Mouse (Mus musculus): ENCODE measurements at regions not wholly inside any gene's neighbourhood (a gene's known extent, or its start where the extent isn't known, plus 50 kb on each side); places are given as distances from the start of the nearest gene placed in this dataset.

DNA sequence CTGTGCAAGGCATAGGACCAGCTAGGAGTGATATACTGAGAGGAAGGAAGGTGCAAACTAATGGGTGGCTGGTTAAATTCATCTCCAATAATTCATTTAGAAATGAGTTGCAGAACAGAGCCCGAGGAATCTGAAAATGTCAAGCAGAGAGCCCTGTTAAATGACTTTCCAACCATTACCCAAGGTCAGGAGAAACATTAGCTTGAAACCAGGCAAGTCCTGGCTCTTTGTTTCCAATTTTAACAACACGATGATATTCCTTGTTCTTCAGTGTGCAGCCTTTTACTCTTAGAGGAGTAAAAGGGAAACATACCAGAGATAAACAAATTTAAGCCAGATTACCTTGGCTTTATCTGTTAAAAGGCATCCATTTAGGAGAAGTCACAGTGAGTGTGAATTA, 2318.4 kb downstream of the Poteg start:
- Histone ChIP-seq H3K4me3 (ENCODE audit: low read depth, low read length) (no peak overlapping the region), H3K4me1 (ENCODE audit: control insufficient read depth, insufficient read depth, low read length) (no peaks in the 10 kb centered on the region), H3K36me3 (ENCODE audit: control insufficient read depth, insufficient read depth, low read length) (no peaks in the 10 kb centered on the region), H3K27ac (replicated peaks; ENCODE audit: low read depth, low read length) (no peak overlapping the region), H3K9ac (ENCODE audit: low read length) (no peak overlapping the region), H3K9me3 (ENCODE audit: control insufficient read depth, low read length) (no peaks in the 10 kb centered on the region), H3K4me2 (ENCODE audit: low read depth, severe bottlenecking) (no peak overlapping the region), H3K27me3 (ENCODE audit: control insufficient read depth, insufficient read depth, low read length) (no peaks in the 10 kb centered on the region)
- WGBS, result 66% methylated on average over 2 of the region's 2 CpGs
- DNase-seq (ENCODE audit: low spot score) (no peak), ATAC-seq (ENCODE audit: insufficient number of reproducible peaks, low FRiP score, low TSS enrichment, low read depth) (no peak)

DNA sequence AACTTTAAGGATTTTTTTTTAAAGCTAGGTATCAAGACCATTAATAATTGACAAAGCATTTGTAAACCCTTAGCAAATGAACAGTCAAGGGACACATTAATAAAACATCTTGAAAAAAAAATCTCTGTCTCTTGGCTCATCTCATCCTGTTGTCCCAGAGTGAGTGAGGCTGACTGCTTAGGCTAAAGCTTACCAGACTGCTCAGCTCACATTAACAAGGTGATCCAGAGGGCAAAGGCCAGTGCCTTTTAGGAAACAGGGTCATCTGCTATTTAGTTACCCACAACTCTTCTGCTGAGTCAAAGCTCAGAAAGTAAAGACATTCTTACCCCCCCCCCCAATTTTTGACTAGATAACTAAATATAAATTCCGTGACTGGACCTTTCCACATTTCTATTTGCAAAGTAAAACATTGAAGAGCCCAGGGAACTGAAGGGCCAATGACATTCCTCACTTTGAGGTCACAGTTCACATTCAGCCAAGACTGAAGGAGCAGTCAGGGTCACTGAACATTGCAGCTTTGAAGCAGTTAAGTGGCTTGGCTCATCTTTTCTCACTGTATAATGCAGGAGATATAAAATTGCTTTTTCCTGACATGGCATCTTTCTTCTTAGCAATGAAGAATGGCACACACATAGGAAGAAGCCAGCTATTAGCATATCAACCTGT, 2318.9 kb downstream of the Poteg start:
- no peak for ATAC-seq (ENCODE audit: insufficient number of reproducible peaks, low FRiP score, low TSS enrichment, low read depth)
- Histone ChIP-seq H3K4me2 (ENCODE audit: low read depth, severe bottlenecking) (no peak overlapping the region), H3K27ac (replicated peaks; ENCODE audit: low read depth, low read length) (no peak overlapping the region), H3K4me1 (ENCODE audit: control insufficient read depth, insufficient read depth, low read length) (no peaks in the 10 kb centered on the region), H3K27me3 (ENCODE audit: control insufficient read depth, insufficient read depth, low read length) (no peaks in the 10 kb centered on the region), H3K9ac (ENCODE audit: low read length) (no peak overlapping the region), H3K36me3 (ENCODE audit: control insufficient read depth, insufficient read depth, low read length) (no peaks in the 10 kb centered on the region), H3K9me3 (ENCODE audit: control insufficient read depth, low read length) (no peaks in the 10 kb centered on the region), H3K4me3 (ENCODE audit: low read depth, low read length) (no peak overlapping the region)
- 63% methylated on average over 1 of the region's 1 CpGs for WGBS
- no peak for DNase-seq (ENCODE audit: low spot score)

DNA sequence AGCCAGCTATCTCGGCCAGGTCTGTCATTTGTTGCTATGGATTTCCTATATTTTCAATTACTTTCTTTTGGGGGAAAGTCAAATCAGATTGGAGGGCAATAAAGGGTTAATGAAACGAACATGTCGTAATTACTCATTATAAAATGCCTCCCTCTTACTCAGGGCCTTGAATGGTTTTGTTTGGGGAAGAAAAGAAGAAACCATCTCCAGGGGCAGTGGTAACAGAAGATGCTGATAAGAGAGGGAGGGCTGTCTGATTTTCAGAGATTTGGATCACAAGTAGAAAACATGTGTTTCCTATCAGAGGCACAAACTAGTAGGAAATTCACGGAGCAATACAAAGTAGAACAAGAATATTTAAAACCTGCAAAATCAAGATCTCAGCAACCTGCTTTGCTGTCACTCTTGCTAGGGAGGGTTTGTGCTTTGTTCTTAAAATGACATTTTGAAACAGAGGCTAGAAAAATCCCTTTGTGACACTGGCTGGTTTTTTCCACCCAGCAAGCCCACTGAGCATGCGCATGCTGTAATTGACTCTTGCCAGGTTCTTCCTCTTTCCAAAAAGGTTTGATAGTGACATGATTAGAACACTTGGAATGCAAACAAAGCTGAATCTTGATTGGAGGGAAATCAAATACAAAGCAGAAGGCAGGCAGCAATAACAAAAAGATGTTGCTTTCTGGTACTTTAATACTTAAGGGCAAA, 2329.8 kb downstream of the Poteg start:
- no peaks in the 10 kb centered on the region for H3K9me3 ChIP-seq (ENCODE audit: control insufficient read depth, low read length)
- no peak for DNase-seq (ENCODE audit: low spot score)
- H3K4me1 ChIP-seq (ENCODE audit: control insufficient read depth, insufficient read depth, low read length), result no peaks in the 10 kb centered on the region
- no peaks in the 10 kb centered on the region for H3K27me3 ChIP-seq (ENCODE audit: control insufficient read depth, insufficient read depth, low read length)
- no peak for ATAC-seq (ENCODE audit: insufficient number of reproducible peaks, low FRiP score, low TSS enrichment, low read depth)
- WGBS, result 66% methylated on average over 5 of the region's 5 CpGs
- no peaks in the 10 kb centered on the region for H3K36me3 ChIP-seq (ENCODE audit: control insufficient read depth, insufficient read depth, low read length)
- no peak overlapping the region for H3K27ac ChIP-seq (replicated peaks; ENCODE audit: low read depth, low read length)
- H3K4me2 ChIP-seq (ENCODE audit: low read depth, severe bottlenecking), result no peak overlapping the region
- H3K9ac ChIP-seq (ENCODE audit: low read length), result no peak overlapping the region
- no peak overlapping the region for H3K4me3 ChIP-seq (ENCODE audit: low read depth, low read length)

DNA sequence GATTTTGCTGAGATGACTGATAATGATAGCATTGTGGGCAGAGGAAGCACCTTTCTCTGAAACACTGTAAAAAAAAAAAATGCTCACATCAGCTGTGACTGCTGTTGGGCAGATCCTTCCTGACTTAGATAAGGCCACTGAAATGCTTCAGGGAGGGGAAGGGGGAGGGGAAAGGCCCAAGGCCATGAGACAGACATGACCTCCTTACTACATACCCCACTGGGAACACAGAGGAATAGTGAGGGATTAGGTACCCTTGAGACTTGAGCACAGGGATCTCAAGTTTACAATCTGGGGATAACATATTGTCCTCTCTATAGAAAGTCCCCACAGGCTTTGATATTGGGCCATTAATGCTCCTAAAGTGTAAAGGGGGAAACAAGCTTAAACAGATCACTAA, 2341.7 kb downstream of the Poteg start:
- H3K9ac ChIP-seq (ENCODE audit: low read length), result no peak overlapping the region
- H3K27me3 ChIP-seq (ENCODE audit: control insufficient read depth, insufficient read depth, low read length), result no peaks in the 10 kb centered on the region
- no peak overlapping the region for H3K4me2 ChIP-seq (ENCODE audit: low read depth, severe bottlenecking)
- H3K4me1 ChIP-seq (ENCODE audit: control insufficient read depth, insufficient read depth, low read length), result no peaks in the 10 kb centered on the region
- no peak for ATAC-seq (ENCODE audit: insufficient number of reproducible peaks, low FRiP score, low TSS enrichment, low read depth)
- H3K9me3 ChIP-seq (ENCODE audit: control insufficient read depth, low read length), result no peaks in the 10 kb centered on the region
- no peak for DNase-seq (ENCODE audit: low spot score)
- no peaks in the 10 kb centered on the region for H3K36me3 ChIP-seq (ENCODE audit: control insufficient read depth, insufficient read depth, low read length)
- no peak overlapping the region for H3K4me3 ChIP-seq (ENCODE audit: low read depth, low read length)
- no peak overlapping the region for H3K27ac ChIP-seq (replicated peaks; ENCODE audit: low read depth, low read length)

DNA sequence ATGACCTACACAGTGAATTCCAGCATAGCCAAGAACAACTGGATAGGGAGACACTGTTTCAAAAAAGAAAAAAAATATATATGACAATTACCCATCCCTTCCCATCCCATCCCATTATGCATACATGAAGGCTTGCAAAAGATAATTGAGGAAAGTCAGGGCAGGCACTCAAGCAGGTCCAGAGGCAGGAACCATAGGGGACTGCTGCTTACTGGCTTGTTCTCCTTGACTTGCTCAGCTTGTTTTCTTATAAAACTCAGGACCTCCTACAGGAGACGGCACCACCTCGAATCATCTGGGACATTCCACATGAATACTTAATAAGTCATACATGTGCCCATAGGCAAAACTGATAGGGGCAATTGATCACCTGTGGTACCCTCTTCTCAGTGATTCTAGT, 2342.6 kb downstream of the Poteg start:
- Histone ChIP-seq H3K36me3 (ENCODE audit: control insufficient read depth, insufficient read depth, low read length) (no peaks in the 10 kb centered on the region), H3K4me2 (ENCODE audit: low read depth, severe bottlenecking) (no peak overlapping the region), H3K9ac (ENCODE audit: low read length) (no peak overlapping the region), H3K4me3 (ENCODE audit: low read depth, low read length) (no peak overlapping the region), H3K4me1 (ENCODE audit: control insufficient read depth, insufficient read depth, low read length) (no peaks in the 10 kb centered on the region), H3K27ac (replicated peaks; ENCODE audit: low read depth, low read length) (no peak overlapping the region), H3K9me3 (ENCODE audit: control insufficient read depth, low read length) (no peaks in the 10 kb centered on the region), H3K27me3 (ENCODE audit: control insufficient read depth, insufficient read depth, low read length) (no peaks in the 10 kb centered on the region)
- DNase-seq (ENCODE audit: low spot score) (peak; percentile 23), ATAC-seq (ENCODE audit: insufficient number of reproducible peaks, low FRiP score, low TSS enrichment, low read depth) (no peak)
- 92% methylated on average over 2 of the region's 2 CpGs for WGBS

DNA sequence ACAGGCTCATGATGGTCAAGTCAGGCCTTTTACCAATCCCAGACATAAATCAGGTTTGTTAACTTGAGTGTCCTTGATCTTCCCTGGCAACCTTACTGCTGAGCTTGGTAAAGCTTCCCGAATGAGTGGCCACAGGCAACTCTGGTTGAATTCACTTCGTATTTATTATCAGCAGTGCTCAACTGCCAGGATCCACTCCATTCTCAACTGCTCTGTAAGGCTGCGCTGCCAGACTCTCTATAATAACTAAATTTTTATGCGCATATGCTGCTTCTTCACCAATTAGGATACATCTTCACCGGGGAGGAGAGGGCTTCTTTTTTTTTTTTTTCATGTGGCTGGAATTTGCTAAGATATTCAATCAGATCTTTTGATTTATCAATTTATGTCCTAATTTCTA, 2359.8 kb downstream of the Poteg start:
- 86% methylated on average over 5 of the region's 5 CpGs for WGBS
- Histone ChIP-seq H3K36me3 (ENCODE audit: control insufficient read depth, insufficient read depth, low read length) (no peaks in the 10 kb centered on the region), H3K27ac (replicated peaks; ENCODE audit: low read depth, low read length) (no peak overlapping the region), H3K9me3 (ENCODE audit: control insufficient read depth, low read length) (no peaks in the 10 kb centered on the region), H3K4me1 (ENCODE audit: control insufficient read depth, insufficient read depth, low read length) (no peaks in the 10 kb centered on the region), H3K27me3 (ENCODE audit: control insufficient read depth, insufficient read depth, low read length) (no peaks in the 10 kb centered on the region), H3K4me3 (ENCODE audit: low read depth, low read length) (no peak overlapping the region), H3K4me2 (ENCODE audit: low read depth, severe bottlenecking) (no peak overlapping the region), H3K9ac (ENCODE audit: low read length) (no peak overlapping the region)
- ATAC-seq (ENCODE audit: insufficient number of reproducible peaks, low FRiP score, low TSS enrichment, low read depth) (no peak), DNase-seq (ENCODE audit: low spot score) (no peak)

DNA sequence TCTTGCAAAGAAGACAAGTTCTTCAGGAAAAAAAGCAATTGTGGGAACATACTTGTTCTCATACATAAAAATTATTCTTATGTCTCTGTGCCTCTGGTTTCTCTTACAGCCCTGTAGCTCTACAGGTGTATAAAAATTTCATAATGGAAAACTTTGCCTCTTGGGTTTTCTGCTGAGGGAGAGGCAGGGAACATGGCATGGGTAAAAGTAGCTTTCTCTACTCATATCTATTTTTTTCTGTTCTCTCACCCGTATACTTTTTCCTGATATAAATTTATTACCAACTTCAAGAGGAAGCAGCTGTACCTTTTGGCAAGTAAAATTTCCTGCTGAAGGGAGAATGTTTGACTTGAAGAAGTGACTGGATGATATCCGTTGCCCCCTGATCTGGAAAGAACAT, 2388.6 kb downstream of the Poteg start:
- H3K4me1 ChIP-seq (ENCODE audit: control insufficient read depth, insufficient read depth, low read length), result no peaks in the 10 kb centered on the region
- no peak overlapping the region for H3K9ac ChIP-seq (ENCODE audit: low read length)
- H3K27me3 ChIP-seq (ENCODE audit: control insufficient read depth, insufficient read depth, low read length), result no peaks in the 10 kb centered on the region
- H3K4me3 ChIP-seq (ENCODE audit: low read depth, low read length), result no peak overlapping the region
- WGBS, result 81% methylated on average over 2 of the region's 2 CpGs
- H3K9me3 ChIP-seq (ENCODE audit: control insufficient read depth, low read length), result no peaks in the 10 kb centered on the region
- no peak overlapping the region for H3K4me2 ChIP-seq (ENCODE audit: low read depth, severe bottlenecking)
- no peaks in the 10 kb centered on the region for H3K36me3 ChIP-seq (ENCODE audit: control insufficient read depth, insufficient read depth, low read length)
- no peak for ATAC-seq (ENCODE audit: insufficient number of reproducible peaks, low FRiP score, low TSS enrichment, low read depth)
- H3K27ac ChIP-seq (replicated peaks; ENCODE audit: low read depth, low read length), result no peak overlapping the region
- no peak for DNase-seq (ENCODE audit: low spot score)

Measured in limb, embryonic 11.5 days (tissue).